Mouse (Mus musculus) erythroblast, embryonic 14.5 days (primary cell): ENCODE measurements around the gene Fbln7.

Experiments
- GATA1 ChIP-seq: IDR thresholded peaks from 2 replicates; pipeline ENCODE4 v1.6.1; 2012; ENCODE audit warnings: low read length, inconsistent platforms, mixed read lengths
- TAL1 ChIP-seq: IDR thresholded peaks from 3 replicates; pipeline ENCODE4 v1.6.1; 2012; ENCODE audit warnings: low read length, inconsistent platforms, mixed read lengths

GRCm38 (mm10) chr2:128872256-128872655 is 9.5 kb downstream of the Fbln7 start:
- TF ChIP-seq GATA1: no peak
- TF ChIP-seq TAL1: no peak
